Mouse (Mus musculus): ENCODE data around the gene Pofut2.
"Not testable (repeated sequence)": the region's sequence is repeated elsewhere in the genome, so short reads cannot be mapped to it uniquely, and the experiment has no call there.

Gene Pofut2

DNA sequence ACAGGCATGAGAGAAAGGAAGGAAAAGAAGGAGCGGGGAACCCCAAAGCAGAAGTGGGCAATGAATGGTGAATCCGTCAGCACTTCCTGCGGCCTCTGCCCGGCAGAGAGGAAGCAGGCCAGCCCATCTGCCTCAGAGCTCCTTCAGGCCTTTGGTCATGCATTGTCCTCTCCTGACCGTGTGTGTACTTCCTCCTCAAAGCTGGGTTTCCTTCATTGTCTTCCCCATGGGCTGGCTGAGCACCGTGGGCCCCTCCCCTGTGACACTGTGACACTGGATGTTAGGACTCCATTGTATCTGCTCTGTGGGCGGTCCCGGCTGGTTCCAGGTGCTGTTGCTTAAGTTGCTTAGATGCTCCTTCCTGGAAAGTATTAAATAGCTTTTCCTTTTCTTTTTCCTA is 7.3 kb downstream of the Pofut2 start:
- no peak for DNase-seq (ENCODE audit: low spot score in 2 of 2)

DNA sequence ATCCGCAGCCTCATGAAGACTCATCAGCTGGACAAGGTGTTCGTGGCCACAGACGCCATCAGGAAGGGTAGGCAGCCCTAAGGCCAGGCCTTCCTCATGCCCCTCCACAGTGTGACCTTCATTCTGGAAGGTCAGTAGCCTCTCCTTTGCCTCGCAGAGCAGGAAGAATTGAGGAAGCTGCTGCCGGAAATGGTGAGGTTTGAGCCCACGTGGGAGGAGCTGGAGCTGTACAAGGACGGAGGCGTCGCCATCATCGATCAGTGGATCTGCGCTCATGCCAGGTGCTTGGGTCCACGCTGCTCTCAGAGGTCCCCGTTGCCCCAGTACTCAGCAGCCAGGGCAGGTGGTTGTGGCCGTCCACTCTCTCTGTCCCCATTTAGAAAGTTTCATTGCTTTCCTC is 8.0 kb downstream of the Pofut2 start:
- no peak for DNase-seq (ENCODE audit: low spot score in 2 of 2)

DNA sequence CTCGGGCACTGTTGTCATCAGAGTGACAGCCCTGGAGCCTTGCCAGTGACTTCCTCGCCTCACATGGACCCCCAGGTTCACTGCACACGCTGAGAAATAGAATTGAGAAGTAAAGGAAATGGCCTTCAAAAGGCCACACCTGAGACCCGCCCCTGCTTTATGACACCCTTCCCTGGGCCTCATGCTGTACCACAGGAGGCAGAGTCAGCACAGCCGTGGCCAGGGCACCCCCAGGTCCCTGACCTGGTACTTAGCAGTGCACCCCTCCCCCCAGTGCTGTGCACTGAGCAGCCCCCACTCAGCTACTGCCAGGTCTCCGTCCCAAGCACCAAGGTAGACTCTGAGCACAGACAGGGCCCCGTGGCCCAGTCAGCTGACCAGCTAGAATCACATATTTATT is 10.1 kb downstream of the Pofut2 start:
- no peak for DNase-seq (ENCODE audit: low spot score in 2 of 2)

DNA sequence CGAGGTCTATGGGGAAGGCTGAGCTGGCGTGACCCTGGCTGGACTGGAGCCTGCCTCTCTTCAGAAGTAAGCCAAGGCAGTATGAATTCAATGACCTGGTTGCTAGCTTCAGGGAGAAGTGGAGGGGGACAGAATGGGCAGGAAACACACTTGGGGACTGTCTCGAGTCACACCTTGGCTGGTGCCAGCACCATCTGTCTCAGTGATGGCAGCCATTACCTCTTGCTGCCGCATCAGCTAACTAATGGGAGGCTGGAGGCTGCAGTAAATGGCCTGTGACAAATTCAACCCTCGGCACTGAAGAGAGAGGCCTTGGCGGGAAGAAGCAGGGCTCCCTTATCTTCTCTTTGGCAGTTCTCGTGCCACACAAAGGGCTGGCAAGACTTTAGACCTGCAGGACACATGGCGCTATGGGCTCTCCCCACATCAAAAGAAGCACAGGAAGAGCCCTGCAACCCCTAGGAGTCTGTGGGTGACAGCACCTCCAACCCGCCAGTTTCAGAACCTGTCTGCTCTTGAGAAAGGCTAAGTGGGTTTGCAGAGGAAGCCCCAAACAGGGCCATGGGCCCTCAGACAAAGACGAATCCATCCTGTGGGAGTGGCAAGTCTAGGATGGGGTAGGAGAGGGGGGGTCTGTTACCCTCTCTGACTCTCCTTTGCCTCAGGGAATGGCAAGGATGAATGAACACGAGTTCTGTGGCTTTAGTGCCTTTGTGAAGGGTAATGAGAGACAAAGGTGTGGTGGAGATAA is 14.1 kb downstream of the Pofut2 start:
- no peak for DNase-seq (ENCODE audit: low spot score in 2 of 2)

DNA sequence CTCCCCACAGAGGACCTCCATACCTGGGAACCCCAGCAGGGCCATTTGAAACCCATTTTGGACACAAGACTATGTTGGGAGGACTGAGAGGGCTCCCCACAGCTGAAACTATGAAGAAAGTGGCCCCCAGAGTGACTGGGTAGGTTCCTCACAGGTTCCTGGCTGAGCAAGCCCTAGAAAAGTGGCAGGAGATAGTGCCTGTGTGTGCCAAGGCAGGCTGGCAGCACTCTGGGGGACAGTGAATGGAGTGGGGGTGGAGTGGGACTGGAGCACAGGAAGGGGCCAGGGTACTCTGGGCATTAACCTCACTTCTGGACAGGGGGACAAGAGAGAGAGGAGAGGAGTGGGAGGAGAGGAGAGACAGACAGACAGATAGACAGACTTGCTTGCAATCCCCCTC is 14.8 kb downstream of the Pofut2 start:
- no peak for DNase-seq (ENCODE audit: low spot score in 2 of 2)

DNA sequence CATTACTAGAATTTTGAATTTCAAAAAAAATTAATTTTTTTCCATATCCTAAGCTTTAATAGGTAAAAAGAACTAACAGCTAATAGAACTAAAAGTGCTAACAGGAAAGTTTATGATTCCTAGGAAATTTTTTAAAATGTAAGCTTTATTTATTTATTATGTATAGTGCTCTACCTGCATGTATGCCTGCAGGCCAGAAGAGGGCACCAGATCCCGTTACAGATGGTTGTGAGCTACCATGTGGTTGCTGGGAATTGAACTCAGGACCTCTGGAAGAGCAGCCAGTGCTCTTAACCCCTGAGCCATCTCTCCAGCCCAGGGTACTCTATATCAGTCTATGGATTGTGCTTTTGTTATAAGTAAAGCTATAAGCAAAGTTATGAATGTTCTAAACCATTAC is 23.1 kb downstream of the Pofut2 start:
- not testable (repeated sequence) for DNase-seq (ENCODE audit: low spot score in 2 of 2)

DNA sequence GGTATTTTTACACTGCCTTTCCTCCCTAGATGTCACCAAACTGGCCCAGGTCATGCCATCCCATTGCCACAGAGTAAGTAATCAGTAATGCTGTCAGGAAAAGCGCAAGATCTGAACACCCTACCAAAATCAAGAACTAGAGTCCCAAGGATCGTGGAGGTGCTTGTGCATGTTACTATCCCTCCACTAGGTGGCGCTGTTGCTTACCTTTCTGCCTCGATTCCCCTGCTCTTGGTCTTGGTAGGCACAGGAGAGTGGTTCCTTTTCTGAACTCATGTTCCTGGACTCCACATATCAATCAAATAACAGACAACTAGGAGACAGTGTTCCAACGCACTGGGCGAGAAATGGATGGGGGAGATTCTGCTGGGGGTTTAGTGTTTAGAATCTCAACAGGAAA is 23.8 kb downstream of the Pofut2 start:
- peak; percentile 40 to 43 for DNase-seq (ENCODE audit: low spot score in 2 of 2)

DNA sequence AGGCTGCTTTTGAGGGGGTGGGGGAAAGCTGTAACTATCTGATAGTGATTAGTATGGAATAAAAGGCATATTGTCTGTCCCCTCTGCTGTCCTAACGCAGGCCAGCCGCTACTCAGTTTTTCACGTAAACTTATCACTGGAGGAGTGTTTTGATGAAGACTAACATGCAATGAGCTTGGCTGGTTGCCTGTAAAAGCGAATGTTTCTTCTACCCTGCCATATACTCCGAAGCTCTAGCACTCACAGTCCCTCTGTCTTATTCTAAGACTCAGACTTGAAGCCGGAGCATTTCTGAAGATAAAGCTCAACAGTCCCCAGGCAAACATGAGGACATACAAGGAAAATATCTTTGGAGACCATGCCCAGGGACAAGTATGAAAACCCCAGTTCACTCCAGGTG is 25.8 kb downstream of the Pofut2 start:
- no peak for DNase-seq (ENCODE audit: low spot score in 2 of 2)

DNA sequence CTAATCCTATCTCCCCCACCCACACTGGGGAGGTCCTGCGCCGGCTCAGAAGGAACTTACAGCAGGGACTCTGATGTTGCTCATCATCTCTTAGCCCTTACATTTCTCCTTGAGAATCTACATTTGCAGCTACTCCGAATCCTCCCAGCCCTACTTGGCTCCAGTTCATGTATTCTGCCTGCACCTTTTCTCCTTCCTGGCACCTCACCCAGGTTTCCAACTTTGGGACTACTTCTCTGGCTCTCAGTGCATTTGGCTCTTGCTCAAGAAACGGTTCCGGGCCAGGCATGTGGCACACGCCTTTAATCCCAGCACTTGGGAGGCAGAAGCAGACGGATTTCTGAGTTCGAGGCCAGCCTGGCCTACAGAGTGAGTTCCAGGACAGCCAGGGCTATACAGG is 28.6 kb downstream of the Pofut2 start:
- no peak for DNase-seq (ENCODE audit: low spot score in 2 of 2)

DNA sequence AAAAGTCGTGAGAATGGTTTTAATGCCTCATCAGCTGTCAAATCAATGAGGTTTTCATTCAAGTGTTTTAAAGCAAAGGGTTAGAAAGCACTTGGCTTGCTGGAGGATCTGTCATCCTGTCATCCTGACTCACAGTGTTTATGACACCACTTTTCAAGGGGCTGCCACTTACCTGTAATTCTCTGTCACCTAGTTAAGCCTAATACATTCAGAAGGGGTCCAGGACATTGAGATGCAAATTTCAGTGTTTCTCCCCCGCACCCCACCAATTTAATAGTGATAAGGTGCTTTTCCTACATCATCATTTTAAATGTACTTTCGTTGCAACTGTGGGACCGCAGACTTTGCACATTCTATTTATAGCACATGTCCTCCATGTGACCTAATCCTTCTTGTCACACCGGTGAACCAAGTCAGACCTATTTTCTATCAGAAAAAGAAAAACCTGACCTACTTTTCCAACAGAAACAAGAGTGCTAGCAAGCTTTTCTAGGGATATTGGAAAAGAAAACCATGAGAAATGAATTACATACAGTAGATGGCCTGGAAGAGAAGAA is 29.7 kb downstream of the Pofut2 start:
- DNase-seq (ENCODE audit: low spot score in 2 of 2), result no peak

DNA sequence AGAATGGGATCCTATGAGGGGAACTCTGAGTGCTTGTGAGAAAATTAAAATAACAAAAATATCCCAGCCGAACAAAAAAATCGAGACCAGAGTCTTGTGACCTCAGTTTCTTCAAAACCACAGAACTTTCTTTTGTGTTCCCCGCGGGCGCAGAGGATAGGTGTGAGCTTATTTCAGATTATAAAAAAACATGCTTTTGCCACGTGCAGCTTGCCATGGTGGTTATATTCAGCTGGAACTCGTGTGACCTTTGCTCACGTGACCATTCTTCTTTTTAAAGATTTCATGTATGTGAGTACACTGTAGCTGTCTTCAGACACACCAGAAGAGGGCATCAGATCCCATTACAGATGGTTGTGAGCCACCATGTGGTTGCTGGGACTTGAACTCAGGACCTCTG is 30.5 kb downstream of the Pofut2 start:
- DNase-seq (ENCODE audit: low spot score in 2 of 2), result no peak

DNA sequence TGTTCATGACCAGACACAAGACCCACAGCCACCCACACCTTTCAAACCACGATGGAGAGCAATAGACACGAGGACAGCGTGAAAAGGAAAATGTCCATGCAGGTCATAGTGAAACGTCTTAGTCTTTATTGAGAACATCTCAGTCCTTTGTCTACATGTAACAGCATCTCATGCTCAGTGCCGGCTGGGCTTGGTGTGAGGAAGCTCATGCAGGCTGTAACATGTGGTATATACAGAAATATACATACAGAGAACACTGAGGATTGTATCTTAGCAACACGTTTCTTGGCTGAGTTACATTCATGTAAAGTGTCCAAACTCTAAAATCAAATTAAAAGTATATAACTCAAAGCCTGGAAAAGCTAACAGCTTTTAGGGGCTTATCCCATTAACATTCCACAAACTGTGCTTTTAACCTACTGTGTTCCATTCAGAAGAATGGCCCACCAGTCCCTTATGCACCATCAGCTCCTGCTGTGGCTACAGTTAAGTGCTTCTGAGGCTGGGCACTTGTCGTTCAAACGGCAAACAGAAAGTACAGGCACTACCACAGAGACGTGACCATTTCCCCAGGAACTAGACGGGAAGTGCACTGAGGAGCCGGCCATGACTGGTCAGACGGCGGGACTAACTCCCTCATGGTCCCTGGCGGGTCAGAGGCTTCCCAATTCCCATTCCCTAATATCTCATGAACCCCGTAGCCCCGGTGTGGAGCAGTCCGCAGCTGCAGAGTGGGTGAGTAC is 31.8 kb downstream of the Pofut2 start:
- no peak for DNase-seq (ENCODE audit: low spot score in 2 of 2)

DNA sequence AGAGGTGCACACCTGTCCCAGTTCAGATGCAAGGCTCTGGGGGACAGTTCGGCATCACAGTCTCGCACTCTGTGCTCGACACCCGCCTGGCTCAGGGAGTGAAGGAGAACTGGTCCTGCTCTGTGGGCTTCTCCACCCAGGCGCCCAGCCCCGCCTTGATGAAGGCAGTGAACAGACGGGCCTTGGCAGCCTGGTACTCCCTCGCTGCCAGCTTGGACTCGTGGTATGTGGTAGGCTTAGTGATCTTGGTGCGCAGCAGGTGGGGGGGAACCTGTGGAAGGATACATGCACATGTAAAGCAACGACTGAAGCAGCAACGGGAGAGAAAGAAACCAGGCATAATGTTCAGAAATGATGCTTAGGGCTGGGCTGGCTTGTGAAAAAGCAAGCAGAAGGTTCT is 35.7 kb downstream of the Pofut2 start:
- DNase-seq (ENCODE audit: low spot score in 2 of 2), result no peak

DNA sequence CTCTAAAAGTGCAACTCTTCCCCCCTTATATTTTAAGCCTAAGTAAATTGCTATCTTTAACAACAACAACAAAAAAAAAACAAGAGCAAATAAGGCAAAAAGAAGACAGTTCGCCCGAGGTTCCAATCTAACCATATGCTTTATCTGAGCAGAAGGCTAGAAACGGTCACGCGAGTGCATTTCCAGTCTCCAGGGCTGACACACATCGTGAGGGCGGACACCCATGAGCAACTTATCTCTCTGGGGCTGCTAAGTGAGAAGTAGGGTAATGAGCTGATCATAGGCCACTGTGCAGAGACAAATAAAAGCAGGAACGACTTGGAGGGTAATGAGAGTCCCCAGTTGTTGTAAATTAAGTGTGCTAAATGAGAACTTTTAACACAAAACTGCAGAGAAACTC is 39.6 kb downstream of the Pofut2 start:
- no peak for DNase-seq (ENCODE audit: low spot score in 2 of 2)

DNA sequence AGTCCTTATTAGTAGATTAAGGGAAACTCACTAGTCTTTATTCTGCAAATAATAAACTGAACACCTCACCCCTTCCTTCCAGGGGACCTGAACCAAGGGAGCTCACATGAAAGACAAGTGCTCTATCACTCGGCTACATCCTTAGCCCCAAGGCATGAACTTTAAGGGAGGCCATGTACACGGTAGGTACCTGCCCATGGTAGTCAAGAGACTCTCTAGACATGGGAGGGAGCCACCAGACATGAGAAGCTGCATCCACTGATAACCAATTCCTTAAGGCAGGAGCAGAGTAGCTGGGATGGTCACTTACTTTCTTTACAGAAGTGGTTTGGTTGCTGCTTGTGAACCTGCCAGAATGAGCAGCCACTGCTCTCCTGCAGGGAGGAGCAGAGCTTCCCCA is 40.2 kb downstream of the Pofut2 start:
- no peak for DNase-seq (ENCODE audit: low spot score in 2 of 2)

DNA sequence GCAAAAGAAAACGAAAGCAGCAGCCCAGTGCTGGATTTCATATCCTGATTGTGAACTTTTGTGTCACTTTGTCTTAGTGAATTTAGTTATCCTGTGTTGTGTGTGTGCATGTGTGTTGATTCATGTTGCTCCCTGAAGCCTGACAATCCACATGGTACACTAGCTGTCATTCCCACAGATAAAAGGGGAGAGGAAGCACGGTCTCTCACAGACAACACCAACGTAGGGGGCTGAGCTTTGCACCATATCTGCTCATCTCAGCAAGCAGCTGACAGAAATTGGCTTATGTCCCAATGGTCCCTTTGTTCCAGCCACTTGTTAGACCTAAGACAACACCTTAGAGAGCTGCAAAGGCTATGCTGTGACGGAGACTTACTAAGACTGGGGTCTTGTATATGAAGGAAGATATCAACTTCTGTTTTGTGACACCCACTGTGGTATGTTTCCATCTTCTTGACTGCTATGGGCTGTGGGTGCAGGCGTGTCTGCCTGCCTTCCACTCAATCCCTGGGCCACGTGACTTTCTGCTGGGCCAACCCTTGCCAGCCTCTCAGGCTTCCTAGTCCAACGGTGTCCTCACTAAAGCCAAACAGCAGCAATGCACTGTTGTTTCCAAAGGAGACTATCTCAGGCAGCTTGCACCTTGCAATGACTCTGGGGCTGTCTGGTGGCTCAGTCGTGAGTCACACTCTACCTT is 41.4 kb downstream of the Pofut2 start:
- no peak for DNase-seq (ENCODE audit: low spot score in 2 of 2)

DNA sequence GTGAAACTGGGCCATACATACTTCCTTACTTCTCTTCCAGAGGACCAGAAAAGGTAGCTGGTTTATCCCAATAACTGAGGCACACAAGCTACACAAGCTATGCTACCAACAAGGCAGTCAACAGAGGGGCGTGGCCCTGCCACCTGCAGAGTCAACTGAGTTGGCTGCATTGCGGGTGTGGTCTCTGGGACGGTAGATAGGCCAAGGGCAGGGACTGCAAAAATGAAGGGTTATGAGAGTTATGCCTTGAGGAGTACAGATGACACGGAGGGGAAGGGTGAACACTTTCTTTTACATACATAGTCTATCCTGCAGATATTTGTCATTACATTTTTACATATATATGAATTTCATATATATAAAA is 41.9 kb downstream of the Pofut2 start:
- DNase-seq (ENCODE audit: low spot score in 2 of 2), result no peak

DNA sequence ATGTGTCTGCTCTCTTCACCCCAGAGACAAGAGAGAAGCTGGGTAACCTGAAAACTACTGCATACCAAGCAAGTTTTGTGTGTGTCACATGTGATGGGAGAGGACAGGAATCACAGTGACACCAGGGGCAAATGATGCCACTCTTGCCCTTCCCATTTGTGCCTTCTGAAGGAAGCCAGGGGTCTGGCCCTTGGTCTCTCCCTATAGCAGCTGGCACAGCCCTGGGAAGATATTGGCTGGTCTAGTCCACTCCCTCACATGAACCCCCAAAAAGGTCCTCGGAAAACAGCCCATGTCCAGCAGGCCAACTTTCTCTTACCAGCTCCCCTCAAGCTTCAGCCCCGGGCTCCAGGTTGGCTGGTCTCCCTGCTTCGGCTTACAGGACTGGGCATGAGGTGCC is 45.3 kb downstream of the Pofut2 start:
- DNase-seq (ENCODE audit: low spot score in 2 of 2), result no peak

DNA sequence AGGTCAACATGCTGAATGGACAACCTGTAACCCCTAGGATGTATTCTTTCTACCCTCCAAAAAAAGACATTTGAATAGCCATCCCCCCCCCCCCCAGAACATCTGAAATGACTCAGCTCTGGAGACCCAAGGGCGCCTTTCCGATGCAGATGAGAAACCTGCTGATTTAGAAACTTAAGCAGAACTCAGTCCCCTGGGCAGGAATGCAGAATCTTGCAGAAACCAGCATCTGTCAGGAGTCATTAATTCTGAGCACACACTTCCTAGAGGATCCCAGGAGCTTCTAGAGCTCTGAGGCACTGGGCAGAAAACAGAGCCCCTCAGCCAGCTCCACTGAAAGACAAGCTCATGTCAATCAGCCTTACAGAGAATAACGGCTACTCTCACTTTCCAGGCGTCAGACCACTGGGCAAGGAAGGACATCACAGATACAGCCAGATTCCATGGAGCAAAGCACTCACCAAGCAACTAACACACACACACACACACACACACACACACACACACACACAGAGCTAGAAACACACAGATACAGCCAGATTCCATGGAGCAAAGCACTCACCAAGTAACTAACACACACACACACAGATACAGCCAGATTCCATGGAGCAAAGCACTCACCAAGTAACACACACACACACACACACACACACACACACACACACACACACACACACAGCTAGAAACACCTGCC is 46.0 kb downstream of the Pofut2 start:
- DNase-seq (ENCODE audit: low spot score in 2 of 2), result no peak

DNA sequence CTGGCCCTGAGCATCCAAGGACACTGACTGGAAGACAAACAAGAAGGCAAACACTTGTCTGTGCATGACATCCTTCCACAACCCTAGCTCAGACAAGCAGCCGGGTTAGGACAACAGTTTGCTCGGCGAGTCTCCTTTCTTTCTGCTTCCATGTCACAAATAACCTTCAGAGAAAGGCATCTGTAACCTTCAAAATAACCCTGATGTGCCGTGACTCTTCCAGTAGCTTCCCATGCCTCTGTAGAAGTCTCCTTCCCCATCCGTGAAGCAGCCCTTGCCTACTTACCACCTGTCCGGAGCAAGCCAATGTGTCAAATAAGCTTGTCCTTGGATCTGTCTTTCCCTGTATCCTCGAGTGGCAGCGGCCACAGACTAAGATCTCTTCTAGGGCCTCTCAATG is 46.7 kb downstream of the Pofut2 start:
- no peak for DNase-seq (ENCODE audit: low spot score in 2 of 2)

DNA sequence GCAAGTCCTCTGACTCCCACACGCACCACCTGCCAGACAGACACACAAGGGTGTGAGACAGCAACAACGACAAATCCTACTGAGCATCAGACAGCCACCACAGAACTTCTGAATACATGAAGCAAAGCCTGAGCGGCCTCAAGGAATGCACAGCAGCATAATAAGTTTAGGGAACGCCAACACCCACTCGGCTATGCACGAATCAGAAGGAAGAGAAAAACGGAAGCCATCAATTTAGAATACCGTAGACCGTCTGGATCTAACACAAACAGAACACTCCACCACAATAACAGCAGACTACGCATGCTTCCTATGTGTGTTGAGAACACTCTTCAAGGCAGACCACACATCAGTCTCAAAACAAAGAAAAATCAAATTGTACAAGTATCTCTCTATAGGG is 50.0 kb downstream of the Pofut2 start:
- no peak for DNase-seq (ENCODE audit: low spot score in 2 of 2)

DNA sequence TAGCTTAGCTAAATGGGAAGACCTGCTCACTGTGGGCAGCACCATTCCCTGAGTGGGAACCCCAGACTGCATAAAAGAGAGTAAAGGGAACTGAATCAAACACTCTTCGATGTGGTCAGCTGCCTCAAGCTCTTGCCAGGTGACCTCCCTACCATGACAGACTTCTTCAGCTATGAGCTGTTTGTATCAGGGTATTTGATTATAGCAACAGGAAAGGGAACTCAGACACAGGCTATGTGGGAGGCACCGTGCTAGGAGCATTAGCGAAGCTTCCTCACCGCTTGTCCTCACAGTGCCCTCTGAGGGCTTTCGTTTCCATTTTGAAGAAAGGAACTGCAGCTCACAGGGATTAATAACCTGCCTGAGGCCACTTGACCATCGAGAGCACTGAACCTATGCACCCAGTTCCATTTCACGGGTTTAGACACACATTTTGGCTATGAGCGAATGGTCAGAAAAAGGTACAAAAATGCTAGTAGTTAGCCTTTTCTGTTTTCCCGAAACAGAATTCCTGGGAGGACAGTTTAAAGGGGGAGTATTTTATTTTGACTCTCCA is 55.8 kb downstream of the Pofut2 start:
- DNase-seq (ENCODE audit: low spot score in 2 of 2), result no peak

Measured in urinary bladder, adult 18-20 months (tissue).